Mouse (Mus musculus): ENCODE data around the gene Alg1.

Alg1 gene

DNA sequence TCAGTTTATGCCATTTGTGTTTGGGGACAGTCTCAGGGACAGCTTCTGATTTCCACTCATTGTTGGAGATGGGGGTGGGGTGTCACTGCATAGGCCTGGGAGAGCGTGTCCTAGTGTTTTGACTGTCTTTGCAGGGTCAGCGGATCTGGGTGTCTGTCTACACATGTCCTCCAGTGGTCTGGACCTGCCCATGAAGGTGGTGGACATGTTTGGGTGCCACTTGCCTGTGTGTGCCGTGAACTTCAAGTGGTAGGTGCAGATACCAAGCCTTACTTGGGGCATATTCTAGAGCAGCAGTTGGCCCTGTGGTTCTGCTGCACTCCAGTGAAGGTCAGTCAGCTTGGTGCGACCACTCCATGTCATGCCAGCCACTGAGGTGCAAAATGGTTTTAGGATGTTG, 8.9 kb downstream of the Alg1 start:
- DNase-seq (ENCODE audit: low read depth, low spot score): no peak

DNA sequence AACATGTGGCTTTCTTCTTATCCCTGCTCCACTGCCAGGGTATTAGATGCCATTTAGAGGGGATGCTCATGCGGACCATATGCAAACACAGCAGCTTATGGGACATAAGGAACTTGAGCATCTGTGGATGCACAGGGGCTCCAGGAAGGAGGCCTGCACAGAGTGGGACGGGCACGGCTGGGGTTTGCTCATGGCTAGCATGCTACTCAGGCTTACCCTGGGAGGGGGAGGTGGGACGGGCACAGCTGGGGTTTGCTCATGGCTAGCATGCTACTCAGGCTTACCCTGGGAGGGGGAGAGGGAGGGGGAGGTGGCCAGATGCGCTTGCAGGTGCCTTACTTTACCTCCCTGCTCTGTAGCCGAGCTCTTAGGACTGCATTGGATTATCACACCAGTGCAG, 9.5 kb downstream of the Alg1 start:
- DNase-seq (ENCODE audit: low read depth, low spot score): no peak

GRCm38 (mm10) chr16:5244411-5244810, 11.0 kb downstream of the Alg1 start:
- peak; percentile 74 for DNase-seq (ENCODE audit: low read depth, low spot score)

DNA sequence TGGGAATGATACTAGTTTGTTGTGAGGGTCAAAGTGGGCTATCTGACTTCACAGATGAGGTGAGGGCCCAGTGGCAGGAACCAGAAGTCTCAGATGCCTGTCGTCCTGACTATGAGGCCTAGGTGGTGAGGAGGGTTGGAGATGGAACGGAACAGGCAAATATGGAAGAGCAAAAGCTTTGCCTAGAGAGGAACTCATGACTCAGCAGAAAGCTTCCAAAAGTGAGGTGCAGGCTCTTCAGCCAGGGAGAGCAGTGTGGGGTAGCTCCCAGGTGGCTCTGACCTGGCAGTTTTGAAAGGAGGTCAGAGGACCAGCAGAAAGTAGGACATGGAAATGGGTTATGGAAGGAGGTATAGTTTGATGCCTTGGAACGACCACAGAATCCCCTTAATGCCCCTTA, 17.5 kb downstream of the Alg1 start:
- DNase-seq (ENCODE audit: low read depth, low spot score): no peak

DNA sequence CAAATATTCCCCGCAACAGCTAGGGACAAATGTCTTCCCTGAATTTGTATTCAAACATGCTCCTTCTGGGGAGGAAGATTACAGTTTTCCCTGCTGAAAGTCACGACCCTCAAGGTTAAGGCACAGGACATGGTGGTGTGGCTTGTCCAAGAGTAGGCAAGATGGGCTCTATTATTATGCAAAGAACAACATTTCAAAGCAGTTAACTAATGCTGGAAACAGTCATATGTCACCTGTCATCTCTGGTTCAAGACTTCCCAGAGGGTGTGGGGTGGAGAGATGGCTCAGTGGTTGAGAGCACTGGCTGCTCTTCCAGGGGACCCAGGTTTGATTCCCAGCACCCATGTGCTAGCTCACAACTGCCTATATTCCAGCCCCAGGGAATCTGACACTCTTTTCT, 18.8 kb downstream of the Alg1 start:
- no peak for DNase-seq (ENCODE audit: low read depth, low spot score)

DNA sequence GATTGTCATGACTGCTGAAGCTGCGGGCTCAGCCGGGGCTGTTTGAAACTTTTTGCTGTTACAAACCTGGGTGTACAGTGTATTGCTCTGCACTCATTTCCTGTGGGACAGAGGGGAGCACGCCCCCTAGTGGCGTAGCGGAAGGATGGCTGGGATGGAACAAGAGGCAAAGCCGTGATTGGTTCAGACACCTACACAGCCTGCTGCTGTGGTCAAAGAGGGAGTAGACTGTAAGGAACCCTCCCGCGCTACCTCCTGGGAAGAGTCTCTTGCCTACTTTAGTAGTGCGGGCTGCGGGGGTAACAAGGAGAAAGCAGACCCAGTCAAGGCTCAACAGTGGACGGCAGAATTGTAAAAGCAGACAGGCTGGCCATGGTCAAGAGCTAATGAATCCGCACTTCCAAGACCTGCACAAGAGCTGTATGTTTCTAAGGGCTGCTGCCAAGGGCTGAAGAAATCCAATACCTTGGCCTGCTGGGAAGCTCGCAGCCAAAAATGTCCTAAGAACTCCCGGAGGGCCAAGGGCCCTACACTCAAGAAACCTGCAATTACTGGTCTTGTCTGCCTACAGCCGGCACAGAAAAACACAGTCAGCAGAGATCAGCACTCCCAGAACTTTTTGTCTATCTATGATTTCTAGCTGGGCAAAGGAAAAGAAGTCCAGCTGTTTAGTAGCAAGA, 21.1 kb downstream of the Alg1 start:
- DNase-seq (ENCODE audit: low read depth, low spot score): peak; percentile 92

DNA sequence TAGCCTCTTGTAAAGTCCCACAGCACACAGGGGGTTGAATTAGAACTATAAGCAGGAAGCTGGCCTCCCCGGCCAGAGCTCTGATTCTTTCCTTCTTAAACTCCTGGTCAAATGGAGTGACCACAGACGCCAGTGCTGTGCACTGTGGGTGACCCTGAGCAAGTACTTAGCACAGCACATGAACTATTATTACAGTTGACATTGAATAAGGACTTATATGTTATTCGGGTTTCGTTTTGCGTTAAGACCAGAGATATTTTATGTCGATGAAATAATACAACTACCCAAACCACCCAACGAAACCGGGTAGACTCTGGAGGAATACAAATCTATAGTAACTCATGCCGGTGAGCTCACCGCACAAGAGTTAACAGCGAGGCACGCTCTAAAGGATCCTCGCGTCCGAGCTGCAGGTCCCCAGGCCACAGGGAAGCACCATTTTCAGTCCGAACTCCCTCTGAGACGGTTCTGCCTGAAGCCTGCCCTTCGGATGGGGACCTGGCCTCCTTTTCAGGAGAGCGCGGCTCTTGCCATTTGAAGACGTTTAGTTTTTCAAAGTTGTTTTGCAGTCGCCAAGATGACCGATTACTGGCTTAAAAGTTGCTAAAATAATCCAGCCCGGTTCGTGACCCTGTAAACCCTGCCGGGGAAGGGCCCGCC, 21.8 kb downstream of the Alg1 start:
- DNase-seq (ENCODE audit: low read depth, low spot score): peak; percentile 31

DNA sequence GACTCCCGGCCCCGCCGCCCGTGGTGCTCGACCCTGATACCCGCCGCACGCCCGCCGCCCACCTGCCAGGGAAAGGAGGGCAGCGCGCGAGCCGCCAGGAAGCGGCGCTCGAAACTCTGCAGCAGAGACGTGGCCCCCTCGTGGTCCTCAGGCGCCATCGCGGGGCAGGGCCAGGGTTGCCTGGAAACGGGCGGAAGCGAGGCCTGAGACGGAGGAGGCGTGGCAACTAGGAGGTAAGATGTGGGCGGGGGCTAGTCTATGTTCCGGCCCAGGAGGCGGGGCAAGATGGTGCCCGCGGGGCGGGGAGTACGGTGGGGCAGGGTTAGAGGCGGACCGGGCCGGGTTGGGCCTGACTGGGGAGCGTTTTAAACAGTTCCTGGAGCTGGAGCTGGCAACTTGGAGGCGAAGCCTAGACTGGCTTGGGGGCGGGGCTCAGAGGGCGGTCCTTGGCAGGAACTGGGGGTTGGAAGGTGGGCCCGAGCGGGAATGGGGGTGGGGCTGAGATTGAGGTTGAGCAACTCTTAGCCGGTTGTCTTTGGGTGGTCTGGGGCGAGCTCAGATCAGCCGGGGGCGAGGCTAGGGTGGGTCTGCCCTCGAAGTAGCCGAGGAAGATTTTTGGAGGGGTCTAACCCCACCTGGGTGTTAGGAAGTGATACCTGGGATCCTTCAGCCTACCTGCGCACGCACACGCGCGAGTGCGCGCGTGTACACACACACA, 22.5 kb downstream of the Alg1 start, which contains the start of gene Eef2kmt:
Gene Eef2kmt, minus strand, starts transcription at position 205 of the 718 bp plus-strand sequence.
- peak; percentile 100 for DNase-seq (ENCODE audit: low read depth, low spot score)

GRCm38 (mm10) chr16:5263156-5263555, 29.7 kb downstream of the Alg1 start:
- DNase-seq (ENCODE audit: low read depth, low spot score): no peak

- DNase-seq (ENCODE audit: low read depth, low spot score): no peak
These were observed 30.5 kb downstream of the Alg1 start for GRCm38 (mm10) chr16:5263926-5264325.

DNA sequence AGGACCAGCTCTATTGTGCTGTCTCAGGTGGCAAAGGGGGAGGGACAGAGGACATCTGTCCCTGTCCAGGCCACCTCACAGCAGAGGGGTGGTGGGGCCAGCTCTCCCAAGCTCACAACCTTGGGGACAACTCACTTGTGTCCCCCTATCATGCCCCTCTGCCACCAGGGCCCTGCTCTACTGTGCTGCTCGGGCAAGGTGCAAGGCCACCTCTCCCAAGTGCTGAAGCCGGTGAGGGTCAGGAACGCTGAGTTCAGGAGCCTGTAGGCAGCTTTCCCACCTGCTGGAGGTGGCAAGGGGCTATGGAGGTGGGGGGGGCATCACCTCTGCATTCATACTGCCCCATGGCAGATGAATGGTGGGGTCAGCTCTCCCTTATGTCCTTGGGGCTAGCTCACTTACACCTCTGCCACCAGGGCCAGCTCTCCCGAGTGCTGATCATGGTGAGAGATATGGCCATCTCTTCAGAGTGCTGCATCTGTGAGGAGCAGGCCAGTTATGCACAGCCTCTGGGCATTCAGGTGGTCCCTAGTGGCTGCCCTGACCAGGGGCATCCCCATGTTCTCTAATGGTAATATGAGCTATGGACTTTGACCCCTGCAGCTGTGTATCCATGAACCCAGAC, 38.1 kb downstream of the Alg1 start:
- DNase-seq (ENCODE audit: low read depth, low spot score): no peak

- no peak for DNase-seq (ENCODE audit: low read depth, low spot score)
These were observed 39.0 kb downstream of the Alg1 start for GRCm38 (mm10) chr16:5272371-5272770.

GRCm38 (mm10) chr16:5279571-5280222, 46.3 kb downstream of the Alg1 start:
- DNase-seq (ENCODE audit: low read depth, low spot score): no peak

GRCm38 (mm10) chr16:5282686-5283085, 49.3 kb downstream of the Alg1 start:
- no peak for DNase-seq (ENCODE audit: low read depth, low spot score)

DNA sequence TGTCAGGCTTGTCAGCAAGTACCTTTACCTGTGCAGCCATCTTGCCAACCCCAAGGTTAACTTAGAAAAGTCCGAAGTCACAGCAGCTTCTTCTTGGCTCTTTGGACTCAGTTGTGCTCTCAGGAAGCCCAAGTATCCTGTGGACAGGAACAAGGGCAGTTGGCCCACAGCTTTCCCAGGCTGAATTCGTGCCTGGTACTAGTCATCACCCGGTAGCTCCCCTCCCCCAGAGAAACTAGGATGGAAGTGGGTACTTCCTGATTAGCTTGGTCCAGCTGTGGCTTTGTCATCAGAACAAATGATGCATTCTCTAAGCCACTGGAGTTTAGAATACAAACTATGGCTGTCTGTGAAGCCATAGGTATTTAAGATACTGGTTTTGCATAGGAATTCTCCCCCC, 52.0 kb downstream of the Alg1 start:
- no peak for DNase-seq (ENCODE audit: low read depth, low spot score)
